Mouse (Mus musculus) MEL (cell line): ENCODE data around the gene Trpm1. TPM values are rescaled to one million over a fixed set of nuclear protein-coding genes. Genes with fewer than 3 reads are reported as not detected.

ENCODE experiments used
- DNase-seq: peaks from one replicate; pipeline ENCODE4 v3.0.0; 2011; ENCODE audit warnings: low read depth, low spot score
- H3K27ac ChIP-seq: 2 replicates; pipeline ENCODE4 v1.5.1; 2012; ENCODE audit warnings: low read depth, mild to moderate bottlenecking, control low read depth, low read length, moderate library complexity; ENCODE audit not compliant: control insufficient read depth
- H3K27me3 ChIP-seq, 2 experiments: fragments of 150-350 bp in 1 of 2; sonication (generic) in 1 of 2; 2 replicates each; pipeline ENCODE4 v1.6.1; 2012; ENCODE audit warnings: low read length in 2 of 2, mild to moderate bottlenecking in 2 of 2, improper control_type of control experiment in 1 of 2, moderate library complexity in 1 of 2; ENCODE audit not compliant: insufficient read depth in 2 of 2, control insufficient read depth in 1 of 2
- H3K36me3 ChIP-seq, 2 experiments: 2 replicates each; pipeline ENCODE4 v1.6.1; 2012 to 2014; ENCODE audit warnings: low read length in 2 of 2, improper control_type of control experiment in 1 of 2, inconsistent platforms in 1 of 2, mild to moderate bottlenecking in 1 of 2; ENCODE audit not compliant: insufficient read depth in 2 of 2, control insufficient read depth in 1 of 2
- H3K4me1 ChIP-seq, 2 experiments: fragments of 150-350 bp in 1 of 2; sonication (generic) in 1 of 2; 2 replicates each; pipeline ENCODE4 v1.6.1; 2012; ENCODE audit warnings: low read length in 2 of 2, improper control_type of control experiment in 1 of 2, mild to moderate bottlenecking in 1 of 2; ENCODE audit not compliant: insufficient read depth in 2 of 2, control insufficient read depth in 1 of 2
- H3K4me3 ChIP-seq, 2 experiments: fragments of 150-350 bp in 1 of 2; sonication (generic) in 1 of 2; 2 replicates each; pipeline ENCODE4 v1.5.1; 2012; ENCODE audit warnings: low read depth in 2 of 2, low read length in 2 of 2, mild to moderate bottlenecking in 2 of 2, moderate library complexity in 2 of 2, control low read depth in 1 of 2, improper control_type of control experiment in 1 of 2; ENCODE audit not compliant: control insufficient read depth in 1 of 2, insufficient read depth in 1 of 2
- H3K79me2 ChIP-seq: 2 replicates; pipeline ENCODE4 v1.6.1; 2012; ENCODE audit warnings: mild to moderate bottlenecking, low read length, moderate library complexity; ENCODE audit not compliant: control insufficient read depth, poor library complexity, insufficient read depth
- H3K9ac ChIP-seq: 2 replicates; pipeline ENCODE4 v1.6.1; 2012; ENCODE audit warnings: low read depth, mild to moderate bottlenecking, control low read depth, low read length, moderate library complexity; ENCODE audit not compliant: control insufficient read depth, poor library complexity, severe bottlenecking
- H3K9me3 ChIP-seq: fragments of 150-350 bp; sonication (generic); replicated peaks from 2 replicates; pipeline ENCODE4 v1.6.1; 2012; ENCODE audit warnings: mild to moderate bottlenecking, low read length, improper control_type of control experiment, moderate library complexity; ENCODE audit not compliant: insufficient read depth
- BHLHE40 ChIP-seq: IDR thresholded peaks from 2 replicates; pipeline ENCODE4 v1.6.1; 2012; ENCODE audit warnings: low read depth, mild to moderate bottlenecking, inconsistent platforms, low read length, improper control_type of control experiment, borderline replicate concordance
- CHD2 ChIP-seq: IDR thresholded peaks from 2 replicates; pipeline ENCODE4 v1.6.1; 2011; ENCODE audit warnings: low read length, improper control_type of control experiment
- CTCF ChIP-seq, 3 experiments: IDR thresholded peaks in 2 of 3; conservative IDR thresholded peaks in 1 of 3; 2 replicates each; pipeline ENCODE4 v1.5.1; 2011 to 2012; ENCODE audit warnings: low read length in 3 of 3, low read depth in 2 of 3, mild to moderate bottlenecking in 2 of 3, improper control_type of control experiment in 1 of 3, inconsistent platforms in 1 of 3, mixed read lengths in 1 of 3, moderate library complexity in 1 of 3; ENCODE audit not compliant: control insufficient read depth in 1 of 3, insufficient read depth in 1 of 3, poor library complexity in 1 of 3, severe bottlenecking in 1 of 3
- E2F4 ChIP-seq: IDR thresholded peaks from 2 replicates; pipeline ENCODE4 v1.6.1; 2011; ENCODE audit warnings: low read depth, low read length, improper control_type of control experiment, borderline replicate concordance
- ETS1 ChIP-seq: IDR thresholded peaks from 2 replicates; pipeline ENCODE4 v1.6.1; 2012; ENCODE audit warnings: low read depth, mild to moderate bottlenecking, inconsistent platforms, low read length, improper control_type of control experiment, moderate library complexity
- GABPA ChIP-seq: IDR thresholded peaks from 2 replicates; pipeline ENCODE4 v1.6.1; 2012; ENCODE audit warnings: low read depth, mild to moderate bottlenecking, inconsistent platforms, low read length, improper control_type of control experiment, moderate library complexity
- GATA1 ChIP-seq: IDR thresholded peaks from 2 replicates; pipeline ENCODE4 v1.6.1; 2011; ENCODE audit warnings: low read depth, low read length, improper control_type of control experiment
- JUND ChIP-seq: IDR thresholded peaks from 2 replicates; pipeline ENCODE4 v1.6.1; 2011; ENCODE audit warnings: low read depth, mild to moderate bottlenecking, improper control_type of control experiment, low read length
- MAX ChIP-seq: IDR thresholded peaks from 2 replicates; pipeline ENCODE4 v1.6.1; 2011; ENCODE audit warnings: low read length, improper control_type of control experiment
- MAZ ChIP-seq: IDR thresholded peaks from 2 replicates; pipeline ENCODE4 v1.6.1; 2012; ENCODE audit warnings: low read depth, mild to moderate bottlenecking, inconsistent platforms, low read length, improper control_type of control experiment
- NELFE ChIP-seq: IDR thresholded peaks from 2 replicates; pipeline ENCODE4 v1.6.1; 2011; ENCODE audit warnings: low read depth, low read length, improper control_type of control experiment
- POLR2A ChIP-seq, 2 experiments: IDR thresholded peaks; 2 replicates each; pipeline ENCODE4 v1.6.1; 2011 to 2012; ENCODE audit warnings: low read length in 2 of 2, mild to moderate bottlenecking in 2 of 2, control low read depth in 1 of 2, improper control_type of control experiment in 1 of 2, low read depth in 1 of 2, moderate library complexity in 1 of 2; ENCODE audit not compliant: control insufficient read depth in 1 of 2, insufficient read depth in 1 of 2, poor library complexity in 1 of 2
- POLR2AphosphoS5 ChIP-seq: IDR thresholded peaks from 2 replicates; pipeline ENCODE4 v1.6.1; 2012; ENCODE audit warnings: low read depth, borderline replicate concordance, mild to moderate bottlenecking, inconsistent platforms, low read length, moderate library complexity, mixed read lengths
- RCOR1 ChIP-seq: IDR thresholded peaks from 2 replicates; pipeline ENCODE4 v1.6.1; 2012; ENCODE audit warnings: low read depth, mild to moderate bottlenecking, inconsistent platforms, low read length, improper control_type of control experiment
- SIN3A ChIP-seq: IDR thresholded peaks from 2 replicates; pipeline ENCODE4 v1.6.1; 2012; ENCODE audit warnings: low read length, improper control_type of control experiment, inconsistent platforms
- SMC3 ChIP-seq: IDR thresholded peaks from 2 replicates; pipeline ENCODE4 v1.6.1; 2011; ENCODE audit warnings: low read depth, low read length, improper control_type of control experiment
- TAL1 ChIP-seq: IDR thresholded peaks from 2 replicates; pipeline ENCODE4 v1.6.1; 2012; ENCODE audit warnings: mild to moderate bottlenecking, inconsistent platforms, low read length, moderate library complexity, mixed read lengths
- TBP ChIP-seq: IDR thresholded peaks from 2 replicates; pipeline ENCODE4 v1.8.0; 2011; ENCODE audit warnings: low read depth, low read length, improper control_type of control experiment
- USF1 ChIP-seq: IDR thresholded peaks from 2 replicates; pipeline ENCODE4 v1.6.1; 2014; ENCODE audit warnings: low read depth, mild to moderate bottlenecking, inconsistent platforms, low read length, improper control_type of control experiment, moderate library complexity
- ZKSCAN1 ChIP-seq: IDR thresholded peaks from 2 replicates; pipeline ENCODE4 v1.6.1; 2012; ENCODE audit warnings: low read depth, mild to moderate bottlenecking, inconsistent platforms, low read length, improper control_type of control experiment, moderate library complexity
- ZMIZ1 ChIP-seq: IDR thresholded peaks from 2 replicates; pipeline ENCODE4 v1.6.1; 2012; ENCODE audit warnings: low read depth, mild to moderate bottlenecking, inconsistent platforms, low read length, improper control_type of control experiment, moderate library complexity
- polyA plus RNA-seq, 2 experiments: library from polyadenylated mRNA; stranded (reverse) in 1 of 2; unstranded in 1 of 2; fragments of >175 nt in 1 of 2; fragments of >200 nt in 1 of 2; gene quantifications; 2 replicates each; pipeline versions ENCODE4 v1.2.1 to v1.2.4; 2012; ENCODE audit warnings: low replicate concordance in 2 of 2, low read depth in 1 of 2; ENCODE audit not compliant: insufficient read length in 2 of 2, insufficient read depth in 1 of 2, missing spikeins in 1 of 2
- total RNA-seq: library from RNA; depleted of rRNA; stranded (reverse); fragments of 300-350 nt; gene quantifications from 2 replicates; pipeline ENCODE4 v1.2.3, GENCODE M21; 2012

Trpm1 gene
- total and polyA plus RNA-seq, 3 experiments, result not detected

GRCm38 (mm10) chr7:64156271-64156911, 2.8 kb downstream of the Trpm1 start:
- H3K9me3 ChIP-seq, result no peaks in the 10 kb centered on the region
- H3K27me3 ChIP-seq, result peaks cover 0 to 2% of the 10 kb centered on the region in 2 experiments; a peak in 2 of 4 replicates

DNA sequence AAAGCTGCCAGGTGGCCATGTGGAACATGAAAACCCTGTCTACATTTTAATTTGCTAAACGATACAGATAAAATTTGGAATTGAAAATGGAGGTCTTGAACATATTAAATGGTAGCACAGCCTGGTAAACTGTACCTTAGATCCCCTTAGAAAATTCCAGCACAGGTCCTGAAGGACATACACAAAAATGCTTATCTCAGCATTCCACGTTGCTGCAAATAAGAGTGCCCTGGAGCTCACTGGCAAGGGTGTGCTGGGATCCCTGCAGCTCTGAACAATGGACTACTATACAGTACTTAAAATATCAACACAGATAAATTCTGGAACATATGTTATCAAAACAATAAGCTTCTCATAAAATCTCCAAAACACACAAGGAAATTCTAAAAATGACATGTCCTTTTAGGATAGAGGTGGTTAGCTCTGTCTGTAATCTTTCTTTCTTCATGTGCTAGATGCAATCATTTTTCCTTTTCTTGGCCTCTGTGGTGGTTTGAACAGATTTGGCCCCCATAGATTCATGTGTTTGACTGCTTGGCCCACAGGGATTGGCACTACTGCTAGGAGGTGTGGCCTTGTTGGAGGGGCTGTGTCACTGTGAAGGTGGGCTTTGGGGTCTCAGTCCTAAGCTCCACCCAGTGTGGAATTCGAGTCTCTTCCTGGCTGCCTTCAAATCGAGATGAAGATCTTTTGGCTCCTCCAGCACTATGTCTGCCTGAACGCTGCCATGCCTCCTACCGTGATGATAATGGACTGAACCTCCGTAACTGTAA, 3.5 kb downstream of the Trpm1 start:
- peaks cover 0 to 2% of the 10 kb centered on the region in 2 experiments; a peak in 2 of 4 replicates for H3K27me3 ChIP-seq
- H3K27ac ChIP-seq, result no peak overlapping the region
- H3K9ac ChIP-seq, result no peak overlapping the region
- TF ChIP-seq BHLHE40 (no peak), ETS1 (no peak), TBP (no peak), CTCF (IDR thresholded peaks at IDR 0.05 in 2 of 3, conservative IDR thresholded peaks at IDR 0.05 in 1 of 3; ENCODE audit: control insufficient read depth in 1 of 3, insufficient read depth in 1 of 3, low read depth in 2 of 3, low read length in 3 of 3, poor library complexity in 1 of 3, severe bottlenecking in 1 of 3) (no peak), ZKSCAN1 (no peak), E2F4 (no peak), JUND (no peak), CHD2 (no peak), ZMIZ1 (no peak), MAZ (no peak), SIN3A (no peak), NELFE (no peak), USF1 (no peak), RCOR1 (no peak), GATA1 (no peak), POLR2A (IDR thresholded peaks at IDR 0.05; ENCODE audit: control insufficient read depth in 1 of 2, insufficient read depth in 1 of 2, low read depth in 1 of 2, low read length in 2 of 2, poor library complexity in 1 of 2) (no peak), MAX (no peak)
- H3K9me3 ChIP-seq, result no peaks in the 10 kb centered on the region
- no peak overlapping the region for H3K4me3 ChIP-seq
- DNase-seq, result no peak
- no peaks in the 10 kb centered on the region for H3K79me2 ChIP-seq
- no peaks in the 10 kb centered on the region for H3K36me3 ChIP-seq
- no peaks in the 10 kb centered on the region for H3K4me1 ChIP-seq

More at GRCm38 (mm10) chr7:64156271-64156911, 2.8 kb downstream of the Trpm1 start:
- Histone ChIP-seq H3K36me3 (no peaks in the 10 kb centered on the region), H3K9ac (no peak overlapping the region), H3K79me2 (no peaks in the 10 kb centered on the region), H3K4me1 (no peaks in the 10 kb centered on the region), H3K27ac (no peak overlapping the region), H3K4me3 (no peak overlapping the region)
- TF ChIP-seq BHLHE40 (no peak), MAX (no peak), POLR2A (IDR thresholded peaks at IDR 0.05; ENCODE audit: control insufficient read depth in 1 of 2, insufficient read depth in 1 of 2, low read depth in 1 of 2, low read length in 2 of 2, poor library complexity in 1 of 2) (no peak), USF1 (no peak), GATA1 (no peak), CTCF (IDR thresholded peaks at IDR 0.05 in 2 of 3, conservative IDR thresholded peaks at IDR 0.05 in 1 of 3; ENCODE audit: control insufficient read depth in 1 of 3, insufficient read depth in 1 of 3, low read depth in 2 of 3, low read length in 3 of 3, poor library complexity in 1 of 3, severe bottlenecking in 1 of 3) (no peak), SMC3 (no peak), TAL1 (no peak), POLR2AphosphoS5 (no peak), MAZ (no peak), JUND (no peak), GABPA (no peak)
- no peak for DNase-seq
